Mouse (Mus musculus): Measurements from ENCODE around the gene Mcf2l.

DNA sequence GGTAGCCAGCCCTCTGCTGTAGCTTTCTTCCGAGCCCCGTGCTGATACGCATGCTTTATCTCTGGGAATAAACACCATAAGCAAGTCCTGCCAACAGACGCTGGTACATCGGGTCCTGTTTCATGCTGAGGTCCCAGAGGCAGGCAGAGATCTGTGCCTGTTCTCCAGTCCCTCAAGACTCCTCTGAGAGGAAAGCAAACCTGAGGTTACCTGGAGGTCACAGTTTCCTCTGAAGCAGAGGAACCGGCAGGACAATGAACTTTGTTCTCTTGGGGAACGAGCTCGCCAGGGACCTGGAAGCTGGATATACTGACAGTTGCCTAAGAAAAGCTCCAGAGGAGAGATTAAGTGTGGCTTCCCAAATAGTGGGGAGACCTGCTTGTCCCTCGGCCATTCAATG lies 24.2 kb downstream of the Mcf2l start:
- TF ChIP-seq CTCF (IDR thresholded peaks at IDR 0.05), result no peak
- TF ChIP-seq EP300 (IDR thresholded peaks at IDR 0.05), result 0 out of 2 replicates have a peak, but pooled peaks have one; percentile 16

Measured in lung, postnatal 0 days (tissue).